Mouse (Mus musculus) ES-Bruce4 (cell line): ENCODE results near the gene Leap2. TPM values are rescaled to one million over a fixed set of nuclear protein-coding genes. Genes with fewer than 3 reads are reported as not detected.

Source experiments
- H3K27ac ChIP-seq: 2 replicates; pipeline ENCODE4 v1.5.1; 2012; ENCODE audit warnings: low read length, inconsistent platforms; ENCODE audit not compliant: insufficient read depth
- H3K27me3 ChIP-seq: 2 replicates; pipeline ENCODE4 v1.6.1; 2012; ENCODE audit warnings: mild to moderate bottlenecking, low read length, inconsistent platforms; ENCODE audit not compliant: control insufficient read depth, poor library complexity, insufficient read depth, severe bottlenecking
- H3K36me3 ChIP-seq: 2 replicates; pipeline ENCODE4 v1.6.1; 2012; ENCODE audit warnings: inconsistent platforms, mild to moderate bottlenecking, low read length, moderate library complexity; ENCODE audit not compliant: control insufficient read depth, poor library complexity, insufficient read depth, severe bottlenecking
- H3K4me1 ChIP-seq: one replicate; pipeline ENCODE4 v1.8.1; 2011; ENCODE audit warnings: low read length; ENCODE audit not compliant: control insufficient read depth, insufficient read depth
- H3K4me3 ChIP-seq: 2 replicates; pipeline ENCODE4 v1.5.1; 2011; ENCODE audit warnings: low read depth, mild to moderate bottlenecking, low read length
- H3K9ac ChIP-seq: 2 replicates; pipeline ENCODE4 v1.6.1; 2012; ENCODE audit warnings: low read depth, mild to moderate bottlenecking, inconsistent platforms; ENCODE audit not compliant: poor library complexity, severe bottlenecking
- H3K9me3 ChIP-seq: replicated peaks from 2 replicates; pipeline ENCODE4 v1.6.1; 2012; ENCODE audit warnings: mild to moderate bottlenecking, low read length, inconsistent platforms; ENCODE audit not compliant: control insufficient read depth, poor library complexity, insufficient read depth, severe bottlenecking
- CTCF ChIP-seq: IDR thresholded peaks from one replicate; pipeline ENCODE4 v1.8.1; 2011; ENCODE audit warnings: low read depth, low read length
- EP300 ChIP-seq: IDR thresholded peaks from 2 replicates; pipeline ENCODE4 v1.6.1; 2011; ENCODE audit warnings: low read depth, low read length; ENCODE audit not compliant: insufficient read depth
- POLR2A ChIP-seq: IDR thresholded peaks from one replicate; pipeline ENCODE4 v1.8.1; 2011; ENCODE audit warnings: low read length; ENCODE audit not compliant: insufficient read depth
- polyA plus RNA-seq: library from polyadenylated mRNA; stranded (reverse); fragments of >200 nt; gene quantifications from 2 replicates; pipeline ENCODE4 v1.2.4, GENCODE M21; 2011; ENCODE audit warnings: low read depth; ENCODE audit not compliant: missing spikeins, insufficient read depth, insufficient read length

The Leap2 gene
- polyA plus RNA-seq, 1 experiment: not detected

GRCm38 (mm10) chr11:53463551-53464424, 40.8 kb upstream of the Leap2 start:
- Histone ChIP-seq H3K36me3 (no peaks in the 10 kb centered on the region), H3K9me3 (no peaks in the 10 kb centered on the region), H3K4me1 (no peaks in the 10 kb centered on the region), H3K9ac (peak overlapping the region; percentile 7), H3K27ac (no peak overlapping the region), H3K27me3 (peaks cover 4% of the 10 kb centered on the region), H3K4me3 (peak overlapping the region; percentile 71)
- TF ChIP-seq POLR2A (no peak), CTCF (no peak), EP300 (no peak)

DNA sequence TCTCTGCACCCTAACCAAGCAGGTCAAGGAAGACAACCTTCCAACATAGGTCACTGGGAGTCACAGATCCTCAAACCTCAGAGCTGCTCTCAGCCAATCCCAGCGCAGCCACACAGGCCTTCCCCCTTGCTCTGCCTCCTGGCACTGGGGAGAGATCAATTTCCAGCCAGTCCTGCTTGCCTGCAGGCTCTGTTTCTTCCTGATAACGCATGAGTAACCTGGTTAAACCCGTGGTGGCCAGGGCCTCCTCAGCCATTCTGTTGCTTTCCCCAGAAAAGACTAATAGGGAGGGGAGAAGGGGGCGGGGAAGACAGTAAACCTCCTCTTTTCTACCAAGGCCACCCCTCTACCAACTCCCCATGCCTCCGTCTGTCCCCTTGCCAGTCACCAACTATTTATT, 38.8 kb upstream of the Leap2 start:
- H3K36me3 ChIP-seq: no peaks in the 10 kb centered on the region
- TF ChIP-seq EP300 (no peak), CTCF (no peak), POLR2A (no peak)
- H3K4me1 ChIP-seq: no peaks in the 10 kb centered on the region
- no peak overlapping the region for H3K27ac ChIP-seq
- H3K27me3 ChIP-seq: peaks cover 4% of the 10 kb centered on the region
- no peaks in the 10 kb centered on the region for H3K9me3 ChIP-seq
- H3K4me3 ChIP-seq: no peak overlapping the region
- H3K9ac ChIP-seq: no peak overlapping the region

DNA sequence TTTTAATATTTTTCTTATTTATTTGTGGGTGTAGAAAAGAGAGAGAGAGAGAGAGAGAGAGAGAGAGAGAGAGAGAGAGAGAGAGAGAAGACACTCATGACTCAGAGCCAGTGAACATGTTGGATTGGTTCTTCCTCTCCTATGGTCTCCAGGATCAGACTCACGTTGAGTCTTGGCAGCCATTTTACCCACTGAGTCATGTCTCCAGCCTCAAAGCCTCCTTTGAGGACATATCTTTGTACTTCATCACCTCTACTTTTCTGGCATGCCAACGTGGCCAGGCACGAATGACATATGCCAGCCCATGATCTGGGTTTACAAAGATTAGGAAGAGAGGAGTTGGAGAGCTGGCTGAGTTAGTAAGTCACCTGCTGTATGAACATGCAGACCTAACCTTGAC, 37.2 kb upstream of the Leap2 start:
- Histone ChIP-seq H3K9ac (no peak overlapping the region), H3K27ac (no peak overlapping the region), H3K4me3 (no peak overlapping the region), H3K4me1 (no peaks in the 10 kb centered on the region), H3K27me3 (peaks cover 4% of the 10 kb centered on the region), H3K36me3 (no peaks in the 10 kb centered on the region), H3K9me3 (no peaks in the 10 kb centered on the region)
- TF ChIP-seq POLR2A (no peak), EP300 (no peak), CTCF (no peak)

DNA sequence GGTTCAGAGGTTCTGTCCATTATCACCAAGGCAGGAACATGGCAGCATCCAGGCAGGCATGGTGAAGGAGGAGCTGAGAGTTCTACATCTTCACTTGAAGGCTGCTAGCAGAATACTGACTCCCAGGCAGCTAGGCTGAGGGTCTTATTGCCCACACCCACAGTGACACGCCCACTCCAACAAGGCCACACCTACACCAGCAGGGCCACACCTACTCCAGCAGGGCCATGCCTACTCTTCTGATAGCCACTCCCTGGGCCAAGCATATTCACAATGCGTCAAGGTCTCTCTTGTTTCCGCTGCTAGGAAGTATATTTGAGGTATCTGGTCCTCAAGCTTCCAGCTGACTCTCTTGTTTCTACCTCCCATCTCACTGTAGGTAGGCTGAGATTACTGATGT, 36.0 kb upstream of the Leap2 start:
- no peak overlapping the region for H3K9ac ChIP-seq
- H3K27ac ChIP-seq: no peak overlapping the region
- H3K36me3 ChIP-seq: no peaks in the 10 kb centered on the region
- no peak for TF ChIP-seq EP300
- no peak overlapping the region for H3K4me3 ChIP-seq
- no peaks in the 10 kb centered on the region for H3K4me1 ChIP-seq
- no peaks in the 10 kb centered on the region for H3K9me3 ChIP-seq
- H3K27me3 ChIP-seq: peaks cover 2% of the 10 kb centered on the region; the same call in 1 of the 2 replicates

DNA sequence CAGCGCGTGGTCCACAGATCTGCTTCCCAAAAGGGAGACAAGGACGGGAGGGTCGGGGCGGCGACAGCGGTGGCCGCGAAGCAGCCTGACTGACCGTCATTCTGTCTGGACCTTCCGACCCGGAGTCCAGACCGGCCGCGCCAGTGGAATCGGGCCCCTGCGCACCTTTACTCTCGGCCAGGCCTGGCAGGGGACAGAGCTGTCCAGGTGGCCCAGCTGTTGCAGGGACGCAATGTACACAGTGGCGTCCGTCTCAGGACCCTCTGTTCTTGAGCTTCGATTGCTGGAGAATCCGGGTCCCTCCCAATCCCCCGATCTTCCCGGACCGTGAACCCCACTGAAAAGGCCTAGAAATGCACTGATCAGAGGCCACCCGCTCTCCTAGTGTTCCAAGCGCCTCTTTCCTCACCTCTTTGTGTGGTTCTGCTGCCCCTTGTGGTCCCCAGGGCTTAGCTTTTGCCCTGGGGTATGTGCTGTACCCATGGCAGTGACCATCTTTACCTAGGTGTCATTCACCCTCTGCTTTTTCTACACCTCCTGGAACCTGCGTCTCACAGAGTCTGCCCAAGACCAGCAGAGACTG, 34.5 kb upstream of the Leap2 start:
- H3K36me3 ChIP-seq: no peaks in the 10 kb centered on the region
- peak; percentile 0 for TF ChIP-seq CTCF
- TF ChIP-seq POLR2A: no peak
- TF ChIP-seq EP300: no peak
- H3K27ac ChIP-seq: no peak overlapping the region
- no peaks in the 10 kb centered on the region; the same call in 1 of the 2 replicates for H3K27me3 ChIP-seq
- peak overlapping the region; percentile 66 for H3K4me3 ChIP-seq
- H3K9me3 ChIP-seq: no peaks in the 10 kb centered on the region
- H3K9ac ChIP-seq: peak overlapping the region; percentile 41
- H3K4me1 ChIP-seq: no peaks in the 10 kb centered on the region
